Mouse (Mus musculus) heart, embryonic 13.5 days (tissue): Measurements from ENCODE around the gene Acad12. TPM values are rescaled to one million over a fixed set of nuclear protein-coding genes. Genes with fewer than 3 reads are reported as not detected.
"Not testable (repeated sequence)": the region's sequence is repeated elsewhere in the genome, so short reads cannot be mapped to it uniquely, and the experiment has no call there.

Experiments
- ATAC-seq: fragments of 200-750 bp; cut with Nextera tagmentation; 2 replicates; pipeline ENCODE4 v1.8.0; 2017; ENCODE audit warnings: moderate TSS enrichment; ENCODE audit not compliant: insufficient number of reproducible peaks, low FRiP score, low TSS enrichment; ENCODE audit errors: extremely low read depth
- H3K27ac ChIP-seq: fragments of 300-500 bp; sonication (generic); replicated peaks from 2 replicates; pipeline ENCODE4 v1.5.1; 2015; ENCODE audit warnings: moderate library complexity, mild to moderate bottlenecking, inconsistent platforms
- H3K27me3 ChIP-seq: fragments of 300-500 bp; sonication (generic); replicated peaks from 2 replicates; pipeline ENCODE4 v1.6.1; 2015; ENCODE audit warnings: mild to moderate bottlenecking, inconsistent platforms
- H3K36me3 ChIP-seq: fragments of 300-500 bp; sonication (generic); 2 replicates; pipeline ENCODE4 v1.6.1; 2015; ENCODE audit warnings: mild to moderate bottlenecking, inconsistent platforms
- H3K4me1 ChIP-seq: fragments of 300-500 bp; sonication (generic); 2 replicates; pipeline ENCODE4 v1.6.1; 2015; ENCODE audit warnings: inconsistent platforms
- H3K4me2 ChIP-seq: fragments of 300-500 bp; sonication (generic); 2 replicates; pipeline ENCODE4 v1.6.1; 2015; ENCODE audit warnings: inconsistent platforms, mild to moderate bottlenecking, moderate library complexity
- H3K4me3 ChIP-seq: fragments of 300-500 bp; sonication (generic); 2 replicates; pipeline ENCODE4 v1.5.1; 2015; ENCODE audit warnings: moderate library complexity, mild to moderate bottlenecking, inconsistent platforms
- H3K9ac ChIP-seq: fragments of 300-500 bp; sonication (generic); 2 replicates; pipeline ENCODE4 v1.6.1; 2015; ENCODE audit warnings: inconsistent platforms, mild to moderate bottlenecking, moderate library complexity
- H3K9me3 ChIP-seq: fragments of 300-500 bp; sonication (generic); 2 replicates; pipeline ENCODE4 v1.6.1; 2016; ENCODE audit warnings: inconsistent platforms
- WGBS: fragments of 180-500 bp; shearing (Covaris S2); methylation state at CpG from one replicate; pipeline ENCODE4 v1.1.7; 2015; ENCODE audit warnings: mixed read lengths; 5-methylcytosine and 5-hydroxymethylcytosine counted together
- polyA plus RNA-seq: library from polyadenylated mRNA; unstranded; fragments of >200 nt; fragmentation: Nextera tagmentation; extraction: Ambion mirVana; gene quantifications from 2 replicates; pipeline ENCODE4 v1.2.1, GENCODE M21; 2015

Gene Acad12
- polyA plus RNA-seq, 1 experiment from 2014 or later, result 5.1 TPM

- peaks cover 2% of the 10 kb centered on the region; the same call in 1 of the 2 replicates for H3K4me1 ChIP-seq
- no peak overlapping the region for H3K9ac ChIP-seq
- H3K4me2 ChIP-seq, result no peak overlapping the region
- 77% methylated on average over 4 of the region's 4 CpGs for WGBS
- no peak overlapping the region for H3K27ac ChIP-seq
- no peaks in the 10 kb centered on the region for H3K27me3 ChIP-seq
- ATAC-seq, result no peak
- no peaks in the 10 kb centered on the region for H3K36me3 ChIP-seq
- H3K9me3 ChIP-seq, result no peaks in the 10 kb centered on the region
- no peak overlapping the region for H3K4me3 ChIP-seq
Measured at GRCm38 (mm10) chr5:121654526-121654925, 35.8 kb upstream of the Acad12 start.

- no peaks in the 10 kb centered on the region for H3K36me3 ChIP-seq
- no peak overlapping the region for H3K9ac ChIP-seq
- 78% methylated on average over 7 of the region's 7 CpGs for WGBS
- H3K4me1 ChIP-seq, result no peaks in the 10 kb centered on the region
- H3K9me3 ChIP-seq, result no peaks in the 10 kb centered on the region
- no peak for ATAC-seq
- no peaks in the 10 kb centered on the region for H3K27me3 ChIP-seq
- no peak overlapping the region for H3K4me2 ChIP-seq
- no peak overlapping the region for H3K27ac ChIP-seq
- no peak overlapping the region for H3K4me3 ChIP-seq
Measured at GRCm38 (mm10) chr5:121649134-121649533, 30.4 kb upstream of the Acad12 start.

DNA sequence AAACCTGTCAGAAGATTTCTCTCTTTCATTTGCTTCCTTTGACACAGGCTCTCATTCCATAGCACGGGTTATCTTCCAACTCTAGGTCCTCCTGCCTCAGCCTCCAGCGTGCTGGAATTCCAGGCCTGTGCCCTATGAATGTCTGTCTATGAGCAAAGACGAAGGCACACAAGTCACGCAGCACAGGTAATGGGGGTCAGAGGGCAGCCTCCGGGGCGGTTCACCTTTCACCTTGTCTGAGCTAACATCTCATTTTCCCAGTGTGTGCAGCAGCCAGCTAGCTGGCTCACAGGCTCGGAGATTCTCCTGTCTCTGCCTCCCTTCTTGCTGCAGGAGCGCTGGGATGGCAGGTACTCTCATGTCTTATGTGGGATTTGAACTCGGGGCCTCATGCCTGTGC lies 20.9 kb upstream of the Acad12 start:
- H3K27me3 ChIP-seq, result no peaks in the 10 kb centered on the region
- H3K27ac ChIP-seq, result no peak overlapping the region
- H3K4me3 ChIP-seq, result no peak overlapping the region
- H3K4me1 ChIP-seq, result no peaks in the 10 kb centered on the region
- H3K4me2 ChIP-seq, result no peak overlapping the region
- no peak overlapping the region for H3K9ac ChIP-seq
- H3K36me3 ChIP-seq, result no peaks in the 10 kb centered on the region
- WGBS, result 81% methylated on average over 9 of the region's 9 CpGs
- no peaks in the 10 kb centered on the region for H3K9me3 ChIP-seq
- ATAC-seq, result no peak

GRCm38 (mm10) chr5:121637296-121637695 lies 18.6 kb upstream of the Acad12 start:
- no peak for ATAC-seq
- no peaks in the 10 kb centered on the region for H3K27me3 ChIP-seq
- H3K4me2 ChIP-seq, result no peak overlapping the region
- no peak overlapping the region for H3K9ac ChIP-seq
- H3K36me3 ChIP-seq, result no peaks in the 10 kb centered on the region
- no peaks in the 10 kb centered on the region for H3K9me3 ChIP-seq
- WGBS, result 77% methylated on average over 6 of the region's 6 CpGs
- no peaks in the 10 kb centered on the region for H3K4me1 ChIP-seq
- no peak overlapping the region for H3K27ac ChIP-seq
- no peak overlapping the region for H3K4me3 ChIP-seq

- no peaks in the 10 kb centered on the region for H3K27me3 ChIP-seq
- 82% methylated on average over 5 of the region's 5 CpGs for WGBS
- no peak overlapping the region for H3K4me3 ChIP-seq
- no peaks in the 10 kb centered on the region for H3K9me3 ChIP-seq
- no peak overlapping the region for H3K9ac ChIP-seq
- H3K27ac ChIP-seq, result no peak overlapping the region
- H3K4me2 ChIP-seq, result no peak overlapping the region
- H3K4me1 ChIP-seq, result no peaks in the 10 kb centered on the region
- no peaks in the 10 kb centered on the region for H3K36me3 ChIP-seq
- ATAC-seq, result no peak
Measured at GRCm38 (mm10) chr5:121634668-121635067, 15.9 kb upstream of the Acad12 start.

GRCm38 (mm10) chr5:121632804-121633203 lies 14.1 kb upstream of the Acad12 start:
- 34% methylated on average over 3 of the region's 3 CpGs for whole genome bisulfite sequencing
- Histone ChIP-seq H3K4me1 (no peaks in the 10 kb centered on the region), H3K36me3 (no peaks in the 10 kb centered on the region), H3K27ac (no peak overlapping the region), H3K27me3 (no peaks in the 10 kb centered on the region), H3K9me3 (no peaks in the 10 kb centered on the region), H3K9ac (no peak overlapping the region), H3K4me2 (no peak overlapping the region), H3K4me3 (no peak overlapping the region)
- ATAC-seq, result no peak

GRCm38 (mm10) chr5:121631106-121631647 lies 12.4 kb upstream of the Acad12 start:
- H3K27ac ChIP-seq, H3K27me3 ChIP-seq, ATAC-seq, H3K36me3 ChIP-seq, H3K9me3 ChIP-seq, H3K4me1 ChIP-seq, H3K4me2 ChIP-seq, H3K4me3 ChIP-seq, H3K9ac ChIP-seq: not testable (repeated sequence)
- WGBS, result 54% methylated on average over 9 of the region's 9 CpGs

- no peak for ATAC-seq
- WGBS, result 4% methylated on average over 1 of the region's 1 CpGs
- H3K4me2 ChIP-seq, result no peak overlapping the region
Measured at GRCm38 (mm10) chr5:121627871-121628270, 9.1 kb upstream of the Acad12 start.

GRCm38 (mm10) chr5:121623241-121623640 lies 4.5 kb upstream of the Acad12 start:
- H3K4me1 ChIP-seq, result peaks cover 12% of the 10 kb centered on the region
- H3K9ac ChIP-seq, result no peak overlapping the region
- 82% methylated on average over 3 of the region's 3 CpGs for WGBS
- H3K36me3 ChIP-seq, result no peaks in the 10 kb centered on the region
- H3K27me3 ChIP-seq, result no peaks in the 10 kb centered on the region
- no peak overlapping the region for H3K4me2 ChIP-seq
- no peak overlapping the region for H3K4me3 ChIP-seq
- no peak overlapping the region for H3K27ac ChIP-seq
- H3K9me3 ChIP-seq, result no peaks in the 10 kb centered on the region
- ATAC-seq, result no peak

More at GRCm38 (mm10) chr5:121627871-121628270, 9.1 kb upstream of the Acad12 start:
- no peaks in the 10 kb centered on the region for H3K4me1 ChIP-seq
- no peak overlapping the region for H3K4me3 ChIP-seq
- no peaks in the 10 kb centered on the region for H3K36me3 ChIP-seq
- no peak overlapping the region for H3K9ac ChIP-seq
- H3K27ac ChIP-seq, result no peak overlapping the region
- H3K9me3 ChIP-seq, result no peaks in the 10 kb centered on the region
- H3K27me3 ChIP-seq, result no peaks in the 10 kb centered on the region

DNA sequence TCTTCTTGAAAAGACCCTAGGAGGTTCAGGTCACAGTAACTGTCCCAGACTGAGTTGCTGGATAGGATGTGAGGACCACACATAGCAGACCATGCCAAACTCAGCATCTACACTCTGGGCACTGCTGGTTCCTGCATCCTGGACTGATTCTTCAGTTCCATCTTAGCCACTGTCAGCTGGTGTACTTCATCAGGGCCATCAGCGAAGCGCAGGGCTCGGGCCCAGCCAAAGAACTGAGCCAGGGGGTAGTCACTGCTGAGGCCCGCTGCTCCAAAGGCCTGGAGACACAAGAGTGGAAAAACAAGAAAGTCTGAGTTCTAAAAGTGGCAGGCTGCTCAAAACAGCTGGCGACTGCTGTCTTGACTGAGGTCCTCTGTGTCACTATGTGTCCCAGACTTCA lies 2.4 kb upstream of the Acad12 start:
- H3K9me3 ChIP-seq, result no peaks in the 10 kb centered on the region
- no peak overlapping the region for H3K27ac ChIP-seq
- ATAC-seq, result no peak
- WGBS, result 89% methylated on average over 5 of the region's 5 CpGs
- H3K4me3 ChIP-seq, result no peak overlapping the region
- H3K27me3 ChIP-seq, result no peaks in the 10 kb centered on the region
- peaks cover 17% of the 10 kb centered on the region for H3K4me1 ChIP-seq
- no peak overlapping the region for H3K4me2 ChIP-seq
- H3K36me3 ChIP-seq, result no peaks in the 10 kb centered on the region
- no peak overlapping the region for H3K9ac ChIP-seq

GRCm38 (mm10) chr5:121614921-121615320 lies 3.8 kb downstream of the Acad12 start:
- not testable (repeated sequence) for H3K27ac ChIP-seq, H3K27me3 ChIP-seq, H3K4me3 ChIP-seq, H3K4me2 ChIP-seq, H3K9ac ChIP-seq, H3K9me3 ChIP-seq, H3K36me3 ChIP-seq, ATAC-seq
- peaks cover 13% of the 10 kb centered on the region for H3K4me1 ChIP-seq
- 77% methylated on average over 3 of the region's 3 CpGs for WGBS

GRCm38 (mm10) chr5:121612036-121612435 lies 6.7 kb downstream of the Acad12 start:
- H3K36me3 ChIP-seq, result no peaks in the 10 kb centered on the region
- H3K9me3 ChIP-seq, result no peaks in the 10 kb centered on the region
- H3K4me1 ChIP-seq, result no peaks in the 10 kb centered on the region
- H3K9ac ChIP-seq, result no peak overlapping the region
- no peak for ATAC-seq
- no peak overlapping the region for H3K4me3 ChIP-seq
- H3K4me2 ChIP-seq, result no peak overlapping the region
- H3K27ac ChIP-seq, result no peak overlapping the region
- 77% methylated on average over 6 of the region's 6 CpGs for WGBS
- no peaks in the 10 kb centered on the region for H3K27me3 ChIP-seq
